Mouse (Mus musculus) CH12.LX (cell line): Measurements from ENCODE around the gene Rhbdf2. TPM values are rescaled to one million over a fixed set of nuclear protein-coding genes. Genes with fewer than 3 reads are reported as not detected.

Experiments
- DNase-seq: peaks from one replicate; pipeline ENCODE4 v3.0.0-alpha.2; 2013; ENCODE audit errors: extremely low read depth
- H3K27ac ChIP-seq: 2 replicates; pipeline ENCODE4 v1.5.1; 2012; ENCODE audit warnings: low read depth, mild to moderate bottlenecking, control low read depth, moderate library complexity; ENCODE audit not compliant: insufficient read depth
- H3K27me3 ChIP-seq: replicated peaks from 2 replicates; pipeline ENCODE3; 2012; ENCODE audit warnings: inconsistent platforms
- H3K36me3 ChIP-seq, 2 experiments: replicated peaks in 1 of 2; 2 replicates each; pipeline versions ENCODE3 to v1.6.1; 2012; ENCODE audit warnings: inconsistent platforms in 1 of 2, low read length in 1 of 2, mild to moderate bottlenecking in 1 of 2, mixed read lengths in 1 of 2, moderate library complexity in 1 of 2; ENCODE audit not compliant: control insufficient read depth in 1 of 2, insufficient read depth in 1 of 2
- H3K4me1 ChIP-seq, 2 experiments: 2 replicates each; pipeline ENCODE4 v1.6.1; 2012; ENCODE audit warnings: inconsistent platforms in 1 of 2, moderate library complexity in 1 of 2; ENCODE audit not compliant: insufficient read depth in 2 of 2, control insufficient read depth in 1 of 2
- H3K4me2 ChIP-seq: 2 replicates; pipeline ENCODE4 v1.6.1; 2012; ENCODE audit warnings: low read depth, mild to moderate bottlenecking, control low read depth; ENCODE audit not compliant: poor library complexity, insufficient read depth, severe bottlenecking
- H3K4me3 ChIP-seq, 3 experiments: fragments of 150-350 bp in 1 of 3; sonication (generic) in 1 of 3; replicated peaks in 1 of 3; 2 replicates each; pipeline versions ENCODE3 to v1.5.1; 2011 to 2012; ENCODE audit warnings: low read depth in 2 of 3, low read length in 2 of 3, mild to moderate bottlenecking in 2 of 3, moderate library complexity in 2 of 3, control low read depth in 1 of 3, improper control_type of control experiment in 1 of 3, inconsistent platforms in 1 of 3, mixed read lengths in 1 of 3; ENCODE audit not compliant: poor library complexity in 1 of 3
- H3K79me2 ChIP-seq: replicated peaks from 2 replicates; pipeline ENCODE4 v1.6.1; 2012; ENCODE audit warnings: mild to moderate bottlenecking, moderate library complexity; ENCODE audit not compliant: control insufficient read depth, poor library complexity, insufficient read depth, severe bottlenecking; ENCODE audit errors: extremely low read depth
- H3K9ac ChIP-seq: 2 replicates; pipeline ENCODE4 v1.6.1; 2012; ENCODE audit warnings: low read depth, mild to moderate bottlenecking, control low read depth, moderate library complexity; ENCODE audit not compliant: insufficient read depth
- H3K9me3 ChIP-seq: replicated peaks from 2 replicates; pipeline ENCODE3; 2012; ENCODE audit warnings: low read length, inconsistent platforms, mixed read lengths
- CHD1 ChIP-seq: IDR thresholded peaks from 2 replicates; pipeline ENCODE4 v1.6.1; 2012; ENCODE audit warnings: low read depth, low read length, improper control_type of control experiment, inconsistent platforms
- CHD2 ChIP-seq: IDR thresholded peaks from 2 replicates; pipeline ENCODE4 v1.6.1; 2011; ENCODE audit warnings: low read length, improper control_type of control experiment
- EP300 ChIP-seq: IDR thresholded peaks from 2 replicates; pipeline ENCODE4 v1.6.1; 2011; ENCODE audit warnings: low read length, improper control_type of control experiment
- ETS1 ChIP-seq: conservative IDR thresholded peaks from 2 replicates; pipeline ENCODE4 v1.6.1; 2012; ENCODE audit warnings: low read depth, mild to moderate bottlenecking, inconsistent platforms, low read length, improper control_type of control experiment, moderate library complexity
- GABPA ChIP-seq: IDR thresholded peaks from 2 replicates; pipeline ENCODE4 v1.6.1; 2012; ENCODE audit warnings: low read depth, low read length, improper control_type of control experiment, inconsistent platforms; ENCODE audit not compliant: insufficient replicate concordance
- HCFC1 ChIP-seq: IDR thresholded peaks from 2 replicates; pipeline ENCODE4 v1.6.1; 2012; ENCODE audit warnings: low read depth, mild to moderate bottlenecking, inconsistent platforms, low read length, improper control_type of control experiment
- IRF4 ChIP-seq: IDR thresholded peaks from 2 replicates; pipeline ENCODE4 v1.6.1; 2014; ENCODE audit warnings: low read depth, mild to moderate bottlenecking, inconsistent platforms, low read length, improper control_type of control experiment
- JUND ChIP-seq: conservative IDR thresholded peaks from 2 replicates; pipeline ENCODE4 v1.6.1; 2011; ENCODE audit warnings: low read depth, low read length, improper control_type of control experiment
- MAZ ChIP-seq: IDR thresholded peaks from 2 replicates; pipeline ENCODE4 v1.6.1; 2012; ENCODE audit warnings: low read depth, mild to moderate bottlenecking, inconsistent platforms, low read length, improper control_type of control experiment, moderate library complexity
- MEF2A ChIP-seq: IDR thresholded peaks from 2 replicates; pipeline ENCODE4 v1.6.1; 2014; ENCODE audit warnings: low read depth, mild to moderate bottlenecking, inconsistent platforms, low read length, improper control_type of control experiment, borderline replicate concordance
- MXI1 ChIP-seq: IDR thresholded peaks from 2 replicates; pipeline ENCODE4 v1.6.1; 2011; ENCODE audit warnings: mild to moderate bottlenecking, low read depth, low read length, improper control_type of control experiment
- PAX5 ChIP-seq: IDR thresholded peaks from 2 replicates; pipeline ENCODE4 v1.6.1; 2012; ENCODE audit warnings: low read length, inconsistent platforms, mixed read lengths
- RCOR1 ChIP-seq: conservative IDR thresholded peaks from 2 replicates; pipeline ENCODE4 v1.6.1; 2012; ENCODE audit warnings: low read depth, mild to moderate bottlenecking, inconsistent platforms, low read length, improper control_type of control experiment
- SIN3A ChIP-seq: IDR thresholded peaks from 2 replicates; pipeline ENCODE4 v1.6.1; 2012; ENCODE audit warnings: low read length, improper control_type of control experiment, inconsistent platforms
- SMC3 ChIP-seq: IDR thresholded peaks from 2 replicates; pipeline ENCODE4 v1.6.1; 2011; ENCODE audit warnings: low read depth, low read length, improper control_type of control experiment
- TBP ChIP-seq: conservative IDR thresholded peaks from 2 replicates; pipeline ENCODE4 v1.6.1; 2011; ENCODE audit warnings: low read depth, low read length, improper control_type of control experiment
- UBTF ChIP-seq: IDR thresholded peaks from 2 replicates; pipeline ENCODE4 v1.6.1; 2012; ENCODE audit warnings: low read depth, mild to moderate bottlenecking, inconsistent platforms, low read length, improper control_type of control experiment, moderate library complexity
- USF2 ChIP-seq: conservative IDR thresholded peaks from 2 replicates; pipeline ENCODE4 v1.6.1; 2011; ENCODE audit warnings: low read depth, low read length, improper control_type of control experiment
- ZC3H11A ChIP-seq: IDR thresholded peaks from 2 replicates; pipeline ENCODE4 v1.6.1; 2012; ENCODE audit warnings: low read depth, mild to moderate bottlenecking, inconsistent platforms, low read length, improper control_type of control experiment
- ZMIZ1 ChIP-seq: IDR thresholded peaks from 2 replicates; pipeline ENCODE4 v1.6.1; 2012; ENCODE audit warnings: low read depth, mild to moderate bottlenecking, inconsistent platforms, low read length, improper control_type of control experiment
- dilution Hi-C: fragments of 300-500 bp; cut with MboI; formaldehyde crosslinking; loops from 2 replicates; pipeline ENCODE4 v1.14.3; 2020; ENCODE audit warnings: low sequenced_read_pairs; ENCODE audit not compliant: extremely low pct_unique_long_range_greater_than_20kb, extremely low pct_ligation_motif_present
- in situ Hi-C: fragments of 300-500 bp; cut with MboI; formaldehyde crosslinking; loops from 3 replicates; pipeline ENCODE4 v1.14.3; 2019; ENCODE audit warnings: low sequenced_read_pairs, low pct_ligation_motif_present, low pct_unique_long_range_greater_than_20kb, mixed read lengths
- polyA plus RNA-seq: library from polyadenylated mRNA; unstranded; fragments of >175 nt; gene quantifications from 2 replicates; pipeline ENCODE4 v1.2.1, GENCODE M21; 2012; ENCODE audit warnings: low read depth; ENCODE audit not compliant: insufficient read length
- total RNA-seq, 2 experiments: library from RNA; depleted of rRNA; stranded (reverse); fragments of 300-350 nt in 1 of 2; fragments of >200 nt in 1 of 2; gene quantifications; 2 replicates each; pipeline ENCODE4 v1.2.3; 2012 to 2014

Gene Rhbdf2
- total and polyA plus RNA-seq, 3 experiments = 3.1 to 14.7 (median 12.1) TPM

- H3K79me2 ChIP-seq = no peaks in the 10 kb centered on the region
- no peak for TF ChIP-seq SMC3
- no peak for TF ChIP-seq USF2
- TF ChIP-seq ETS1 = no peak
- TF ChIP-seq IRF4 = no peak
- no peak for TF ChIP-seq GABPA
- no peak for TF ChIP-seq MEF2A
- no peak for TF ChIP-seq RCOR1
- TF ChIP-seq, all 38 proteins: peak for 0
- Histone ChIP-seq H3K4me1 (peaks cover 3 to 38% of the 10 kb centered on the region in 2 experiments; a peak in 3 of 4 replicates), H3K27ac (no peak overlapping the region), H3K36me3 (no peaks in the 10 kb centered on the region), H3K9me3 (no peaks in the 10 kb centered on the region), H3K4me3 (no peak overlapping the region), H3K9ac (no peak overlapping the region), H3K27me3 (peaks cover 53% of the 10 kb centered on the region), H3K4me2 (no peak overlapping the region)
- dilution Hi-C loops = no loop called here
- no peak for DNase-seq
- in situ Hi-C loops = loop anchor here (10.0 kb wide), 1 partner anchor 409 kb away; no protein-coding TSS in a partner anchor
Observed at GRCm38 (mm10) chr11:116646136-116646535, 19.3 kb upstream of the Rhbdf2 start.

DNA sequence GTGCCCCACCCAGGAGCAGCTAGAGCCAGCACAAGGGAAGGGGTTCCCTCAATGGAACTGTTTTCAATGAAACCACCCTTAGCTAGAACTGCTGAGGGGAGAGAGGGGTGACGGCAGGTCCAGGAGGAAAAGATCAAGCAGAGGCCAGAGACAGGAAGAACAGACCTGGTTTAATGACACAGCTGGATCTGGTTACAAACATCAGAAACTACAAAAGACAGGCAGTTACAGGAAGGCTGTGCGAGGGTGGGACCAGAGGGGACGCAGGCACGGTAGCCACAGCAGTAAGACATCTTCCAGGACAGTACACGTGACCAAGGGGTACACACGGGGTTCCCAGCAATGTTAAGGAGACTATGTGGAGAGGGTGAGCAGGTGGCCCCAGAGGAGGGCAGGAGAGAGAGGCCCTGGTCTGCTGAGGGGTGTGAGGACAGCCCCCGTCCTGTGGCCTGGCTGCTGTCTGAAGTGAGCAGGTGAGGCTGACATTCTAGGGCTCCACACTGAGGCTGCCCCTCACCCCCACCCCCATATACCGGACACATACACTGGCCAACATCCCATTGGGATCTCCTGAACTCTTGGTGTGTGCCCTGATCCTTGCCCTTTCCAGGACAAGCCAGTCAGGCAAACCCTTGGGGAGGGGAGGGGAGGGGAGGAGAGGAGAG lies 18.8 kb upstream of the Rhbdf2 start:
- H3K4me3 ChIP-seq = no peak overlapping the region
- no peaks in the 10 kb centered on the region for H3K9me3 ChIP-seq
- peaks cover 3 to 38% of the 10 kb centered on the region in 2 experiments; a peak in 3 of 4 replicates for H3K4me1 ChIP-seq
- in situ Hi-C loops (loop anchor here (10.0 kb wide), 1 partner anchor 409 kb away; no protein-coding TSS in a partner anchor), dilution Hi-C loops (no loop called here)
- H3K27ac ChIP-seq = no peak overlapping the region
- H3K27me3 ChIP-seq = peaks cover 53% of the 10 kb centered on the region
- H3K79me2 ChIP-seq = no peaks in the 10 kb centered on the region
- DNase-seq = no peak
- H3K9ac ChIP-seq = no peak overlapping the region
- no peak for TF ChIP-seq EP300
- no peak for TF ChIP-seq CHD1
- TF ChIP-seq JUND = no peak
- TF ChIP-seq MAZ = no peak
- no peak for TF ChIP-seq UBTF
- no peak for TF ChIP-seq PAX5
- TF ChIP-seq ZC3H11A = no peak
- TF ChIP-seq SIN3A = no peak
- TF ChIP-seq HCFC1 = no peak
- no peak for TF ChIP-seq CHD2
- TF ChIP-seq TBP = no peak
- TF ChIP-seq MXI1 = no peak
- TF ChIP-seq MEF2A = no peak
- no peak for TF ChIP-seq IRF4
- no peak for TF ChIP-seq ZMIZ1
- no peaks in the 10 kb centered on the region for H3K36me3 ChIP-seq
- no peak overlapping the region for H3K4me2 ChIP-seq
